Mouse (Mus musculus) spleen, postnatal 10 days (tissue): Measurements from ENCODE around the gene Phgr1.
A peak's percentile ranks its signal among the peaks of the same experiment; 100 is the strongest.

ENCODE experiments used
- DNase-seq, 2 experiments: peaks; one replicate each; pipeline ENCODE4 v3.0.0; 2021 to 2022; ENCODE audit warnings: low spot score in 2 of 2

The Phgr1 gene

DNA sequence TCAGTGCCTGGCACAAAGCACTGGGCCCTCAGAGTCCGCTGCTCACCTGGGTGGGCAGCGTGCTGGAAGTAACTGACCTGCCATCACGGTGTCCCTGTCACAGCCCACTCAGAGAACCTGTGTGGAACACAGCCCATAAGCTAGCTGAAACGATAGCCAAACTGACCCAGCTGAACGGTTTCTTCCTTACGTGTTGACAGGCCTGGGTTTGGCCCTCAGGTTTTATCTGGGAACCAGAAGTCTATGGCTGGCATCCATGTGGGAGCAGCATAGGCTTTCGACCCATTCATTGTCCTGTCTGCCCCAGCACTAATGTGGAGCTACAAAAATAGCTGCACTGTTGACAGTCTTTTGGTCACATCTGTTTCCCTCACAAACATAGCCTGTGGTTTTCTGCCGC, 22.1 kb upstream of the Phgr1 start:
- peak in 1 of 2 experiments; percentile 9 for DNase-seq

GRCm38 (mm10) chr2:118751896-118752791, 20.4 kb upstream of the Phgr1 start:
- peak in 1 of 2 experiments; percentile 14 for DNase-seq

DNA sequence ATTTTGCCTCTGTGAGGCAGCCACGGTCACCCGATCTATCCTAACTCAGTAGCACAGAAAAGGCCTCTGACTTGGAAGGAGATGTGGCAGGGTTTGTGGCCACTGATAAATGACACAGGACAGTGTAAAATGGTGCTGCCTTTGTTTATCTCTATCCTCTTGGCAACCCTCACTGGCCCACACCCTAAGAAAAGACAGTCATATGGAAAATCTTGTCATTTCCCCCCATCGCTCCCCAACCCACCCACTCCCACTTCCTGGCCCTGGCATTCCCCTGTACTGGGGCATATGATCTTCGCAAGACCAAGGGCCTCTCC, 19.8 kb upstream of the Phgr1 start:
- no peak for DNase-seq

DNA sequence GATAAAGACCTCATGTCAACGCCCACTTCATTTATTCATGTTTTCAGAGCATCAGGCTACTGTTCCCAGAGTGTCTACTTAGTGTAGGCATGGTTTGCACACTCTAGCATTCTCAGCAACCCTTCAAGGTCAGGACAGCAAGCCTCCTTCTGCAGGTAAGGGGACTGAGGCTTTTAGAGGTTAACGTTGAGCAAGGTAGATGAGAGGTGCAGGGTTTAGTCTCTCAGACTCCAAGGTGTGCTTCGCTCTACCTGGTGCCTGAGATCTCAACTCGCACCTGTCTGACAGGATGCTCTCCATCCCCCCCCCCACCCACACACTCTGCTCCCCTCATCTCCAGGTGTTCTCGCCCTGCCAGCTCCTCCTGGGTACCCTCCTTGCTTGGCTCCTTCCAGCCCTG, 18.4 kb upstream of the Phgr1 start:
- DNase-seq: no peak

- DNase-seq: no peak
Observed at GRCm38 (mm10) chr2:118755407-118755806, 17.2 kb upstream of the Phgr1 start.

- DNase-seq: no peak
Observed at GRCm38 (mm10) chr2:118756103-118756502, 16.5 kb upstream of the Phgr1 start.

- DNase-seq: peak; percentile 71 to 85
Observed at GRCm38 (mm10) chr2:118759828-118760227, 12.7 kb upstream of the Phgr1 start.

DNA sequence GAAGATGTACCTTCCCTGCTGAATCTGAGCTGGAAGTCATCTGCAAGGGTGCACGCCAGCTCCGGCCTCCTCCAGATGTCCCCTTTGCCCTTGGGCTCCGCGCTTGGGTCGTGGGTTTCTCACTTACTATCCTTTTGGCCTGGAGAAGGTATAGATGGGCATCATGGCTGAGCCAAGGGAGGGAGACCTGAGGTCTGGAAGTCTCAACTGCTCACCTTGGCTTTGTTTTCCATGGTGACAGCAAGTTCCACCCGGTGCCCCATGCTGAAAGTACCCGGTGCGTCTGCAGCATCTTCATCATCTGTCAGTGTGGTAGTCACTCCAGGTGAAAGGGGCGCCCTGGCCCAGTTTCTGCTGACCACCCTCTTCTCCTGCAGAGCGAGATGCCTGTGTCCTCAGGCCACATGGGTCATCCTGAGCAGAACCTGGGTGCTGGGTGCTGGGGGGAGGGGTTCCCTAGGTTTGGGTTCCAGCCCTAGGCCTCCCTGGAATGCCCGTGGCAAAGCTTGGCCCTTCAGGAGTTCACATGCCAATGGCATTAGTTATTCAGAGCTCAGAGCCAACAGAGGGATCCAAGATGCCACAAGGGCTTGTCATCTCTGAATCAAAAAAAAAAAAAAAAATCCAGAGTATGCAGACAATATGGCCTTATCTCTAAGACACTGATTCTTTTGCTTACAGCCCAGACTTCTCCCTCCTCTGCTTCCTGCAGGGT, 12.1 kb upstream of the Phgr1 start:
- DNase-seq: no peak

DNA sequence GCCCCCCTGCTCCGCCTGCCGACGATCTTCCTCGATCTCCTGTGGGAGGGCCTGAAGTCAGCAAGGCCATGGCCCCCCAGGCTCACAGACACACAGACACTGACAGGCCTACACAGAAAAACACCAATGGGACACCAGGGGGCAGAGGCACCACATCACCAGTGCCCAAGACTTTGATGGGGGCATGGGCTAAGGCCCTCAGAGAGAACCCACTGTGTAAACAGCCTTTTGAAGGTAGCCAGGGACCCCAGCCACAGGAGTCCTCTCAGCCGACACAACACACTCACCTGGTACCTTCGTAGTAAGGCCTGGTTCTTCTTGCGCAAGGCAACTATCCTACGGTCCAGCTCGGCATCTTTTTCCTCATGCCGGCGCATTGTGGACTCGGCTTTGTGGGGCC, 11.2 kb upstream of the Phgr1 start:
- no peak for DNase-seq

- DNase-seq: peak; percentile 69 to 85
Observed at GRCm38 (mm10) chr2:118761906-118762783, 10.4 kb upstream of the Phgr1 start, which contains the start of gene Ccdc9b. Gene Ccdc9b, minus strand, starts transcription at chr2:118762661.

GRCm38 (mm10) chr2:118762784-118763148, 9.8 kb upstream of the Phgr1 start:
- no peak for DNase-seq

GRCm38 (mm10) chr2:118763469-118763868, 9.1 kb upstream of the Phgr1 start:
- DNase-seq: no peak

- peak in 1 of 2 experiments; percentile 47 for DNase-seq
Observed at GRCm38 (mm10) chr2:118764094-118764831, 8.3 kb upstream of the Phgr1 start.

- no peak for DNase-seq
Observed at GRCm38 (mm10) chr2:118764875-118765274, 7.7 kb upstream of the Phgr1 start.

- no peak for DNase-seq
Observed at GRCm38 (mm10) chr2:118766041-118767033, 6.2 kb upstream of the Phgr1 start.

DNA sequence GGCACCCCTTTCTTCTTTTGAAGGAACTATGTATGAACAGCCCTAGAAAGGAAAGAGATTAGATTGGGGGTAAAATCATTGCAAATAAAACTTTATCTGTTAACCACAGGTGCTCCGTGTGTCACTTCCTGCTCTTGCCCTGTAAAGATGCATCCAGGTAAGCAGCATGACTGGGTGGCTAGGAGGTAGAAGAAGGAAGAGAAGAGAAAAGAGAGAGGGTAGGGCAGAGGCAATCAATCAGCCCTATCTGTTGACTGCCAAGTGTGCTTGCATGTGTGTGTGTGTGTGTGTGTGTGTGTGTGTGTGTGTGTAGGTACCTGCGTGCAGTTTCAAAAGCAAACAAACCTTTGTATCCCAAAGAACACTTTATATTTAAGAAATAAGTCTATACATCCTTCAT, 2.0 kb downstream of the Phgr1 start:
- DNase-seq: no peak

DNA sequence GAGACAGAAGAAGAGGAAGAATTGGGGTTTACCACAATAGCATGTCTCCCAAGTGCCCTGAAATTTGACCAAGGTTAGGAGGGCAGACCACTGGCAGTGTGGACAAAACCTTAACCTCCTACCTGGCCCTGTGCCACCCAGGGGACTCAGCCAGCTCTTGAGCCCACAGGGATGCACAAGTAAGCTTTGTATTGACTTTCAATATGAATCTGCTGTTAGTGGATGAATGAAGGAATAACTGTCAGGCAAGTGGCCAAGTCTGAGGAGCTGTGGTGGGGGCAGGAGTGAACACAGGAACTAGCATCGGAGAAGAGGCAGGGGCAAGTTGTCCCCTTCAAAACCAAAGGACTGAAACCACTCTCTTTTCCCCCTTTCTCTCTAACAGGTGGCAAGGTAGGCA, 2.8 kb downstream of the Phgr1 start:
- DNase-seq: no peak

GRCm38 (mm10) chr2:118775846-118776245, 3.3 kb downstream of the Phgr1 start:
- no peak for DNase-seq

DNA sequence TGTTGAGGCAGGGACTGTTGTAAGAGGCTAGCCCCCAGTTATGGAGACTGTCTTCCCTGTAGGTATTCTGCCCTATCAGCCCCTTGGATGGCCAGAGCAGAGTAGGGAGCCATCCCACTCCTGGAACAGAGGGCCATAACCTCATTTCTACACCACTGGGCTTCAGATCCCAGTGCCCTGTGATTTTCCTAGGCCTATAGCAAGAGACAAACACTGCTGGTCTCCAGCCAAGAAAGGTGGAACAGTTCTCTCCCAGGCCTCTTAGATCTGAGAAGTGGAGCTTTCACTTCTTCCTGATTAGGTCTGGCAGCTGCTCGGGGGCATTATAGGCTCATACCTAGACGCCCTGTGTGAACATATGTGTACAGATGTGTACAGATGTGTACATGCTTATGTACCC, 3.7 kb downstream of the Phgr1 start:
- DNase-seq: no peak

GRCm38 (mm10) chr2:118778418-118778817, 5.8 kb downstream of the Phgr1 start:
- DNase-seq: no peak
